Mouse (Mus musculus) intestine, embryonic 16.5 days (tissue): ENCODE data around the gene Gpam. TPM values are rescaled to one million over a fixed set of nuclear protein-coding genes. Genes with fewer than 3 reads are reported as not detected.
"Not testable (repeated sequence)": the region's sequence is repeated elsewhere in the genome, so short reads cannot be mapped to it uniquely, and the experiment has no call there.

Experiments
- ATAC-seq: fragments of 200-750 bp; cut with Nextera tagmentation; 2 replicates; pipeline ENCODE4 v1.8.0; 2017; ENCODE audit warnings: moderate TSS enrichment, moderate library complexity
- H3K27ac ChIP-seq: fragments of 300-500 bp; sonication (generic); 2 replicates; pipeline ENCODE4 v1.5.1; 2014; ENCODE audit warnings: mild to moderate bottlenecking, low read length
- H3K27me3 ChIP-seq: fragments of 300-500 bp; sonication (generic); replicated peaks from 2 replicates; pipeline ENCODE4 v1.6.1; 2014; ENCODE audit warnings: low read length, control low read depth, mixed read lengths; ENCODE audit not compliant: control insufficient read depth, insufficient read depth
- H3K36me3 ChIP-seq: fragments of 300-500 bp; sonication (generic); 2 replicates; pipeline ENCODE4 v1.6.1; 2014; ENCODE audit warnings: low read length, control low read depth; ENCODE audit not compliant: control insufficient read depth, insufficient read depth
- H3K4me1 ChIP-seq: fragments of 300-500 bp; sonication (generic); 2 replicates; pipeline ENCODE4 v1.6.1; 2014; ENCODE audit warnings: low read length, control low read depth, mixed read lengths; ENCODE audit not compliant: control insufficient read depth, insufficient read depth
- H3K4me2 ChIP-seq: fragments of 300-500 bp; sonication (generic); 2 replicates; pipeline ENCODE4 v1.6.1; 2014; ENCODE audit warnings: low read depth, low read length, control low read depth
- H3K4me3 ChIP-seq: fragments of 300-500 bp; sonication (generic); 2 replicates; pipeline ENCODE4 v1.5.1; 2014; ENCODE audit warnings: mild to moderate bottlenecking, low read length
- H3K9ac ChIP-seq: fragments of 300-500 bp; sonication (generic); 2 replicates; pipeline ENCODE4 v1.6.1; 2014; ENCODE audit warnings: low read depth, low read length
- H3K9me3 ChIP-seq: fragments of 300-500 bp; sonication (generic); 2 replicates; pipeline ENCODE4 v1.6.1; 2016; ENCODE audit warnings: low read length, control low read depth; ENCODE audit not compliant: control insufficient read depth
- WGBS: fragments of 180-500 bp; shearing (Covaris S2); extraction: QIAGEN DNeasy Blood & Tissue Kit; methylation state at CpG from one replicate; pipeline ENCODE4 v1.1.7; 2014; 5-methylcytosine and 5-hydroxymethylcytosine counted together
- polyA plus RNA-seq: library from polyadenylated mRNA; unstranded; fragments of >200 nt; fragmentation: Nextera tagmentation; extraction: Ambion mirVana; gene quantifications from 2 replicates; pipeline ENCODE4 v1.2.1, GENCODE M21; 2015

The Gpam gene
- polyA plus RNA-seq, 1 experiment from 2014 or later, result 21.5 TPM

- no peak overlapping the region for H3K27ac ChIP-seq
- no peak overlapping the region for H3K4me3 ChIP-seq
- no peak overlapping the region for H3K9ac ChIP-seq
- no peaks in the 10 kb centered on the region for H3K27me3 ChIP-seq
- no peaks in the 10 kb centered on the region for H3K9me3 ChIP-seq
- no peak overlapping the region for H3K4me2 ChIP-seq
- 80% methylated on average over 1 of the region's 1 CpGs for WGBS
- ATAC-seq, result no peak
- H3K4me1 ChIP-seq, result peaks cover 8% of the 10 kb centered on the region
- no peaks in the 10 kb centered on the region for H3K36me3 ChIP-seq
Measured at GRCm38 (mm10) chr19:55164162-55164561, 37.1 kb upstream of the Gpam start.

GRCm38 (mm10) chr19:55162271-55162670, 35.2 kb upstream of the Gpam start:
- whole genome bisulfite sequencing, result 67% methylated on average over 4 of the region's 4 CpGs
- no peak for ATAC-seq
- Histone ChIP-seq H3K4me1 (peaks cover 8% of the 10 kb centered on the region), H3K36me3 (no peaks in the 10 kb centered on the region), H3K4me3 (no peak overlapping the region), H3K9me3 (no peaks in the 10 kb centered on the region), H3K27ac (no peak overlapping the region), H3K4me2 (no peak overlapping the region), H3K9ac (no peak overlapping the region), H3K27me3 (no peaks in the 10 kb centered on the region)

GRCm38 (mm10) chr19:55159826-55160225, 32.8 kb upstream of the Gpam start:
- no peak overlapping the region for H3K9ac ChIP-seq
- H3K27ac ChIP-seq, result no peak overlapping the region
- no peak overlapping the region for H3K4me2 ChIP-seq
- H3K36me3 ChIP-seq, result no peaks in the 10 kb centered on the region
- no peak overlapping the region for H3K4me3 ChIP-seq
- no peak for ATAC-seq
- 48% methylated on average over 6 of the region's 6 CpGs for WGBS
- no peaks in the 10 kb centered on the region for H3K9me3 ChIP-seq
- H3K4me1 ChIP-seq, result peaks cover 8% of the 10 kb centered on the region
- H3K27me3 ChIP-seq, result no peaks in the 10 kb centered on the region

- H3K9ac ChIP-seq, result no peak overlapping the region
- no peak overlapping the region for H3K4me3 ChIP-seq
- H3K36me3 ChIP-seq, result no peaks in the 10 kb centered on the region
- WGBS, result 61% methylated on average over 8 of the region's 8 CpGs
- H3K4me1 ChIP-seq, result no peaks in the 10 kb centered on the region
- H3K4me2 ChIP-seq, result no peak overlapping the region
- H3K27ac ChIP-seq, result no peak overlapping the region
- ATAC-seq, result no peak
- H3K9me3 ChIP-seq, result no peaks in the 10 kb centered on the region
- H3K27me3 ChIP-seq, result no peaks in the 10 kb centered on the region
Measured at GRCm38 (mm10) chr19:55158606-55159005, 31.6 kb upstream of the Gpam start.

DNA sequence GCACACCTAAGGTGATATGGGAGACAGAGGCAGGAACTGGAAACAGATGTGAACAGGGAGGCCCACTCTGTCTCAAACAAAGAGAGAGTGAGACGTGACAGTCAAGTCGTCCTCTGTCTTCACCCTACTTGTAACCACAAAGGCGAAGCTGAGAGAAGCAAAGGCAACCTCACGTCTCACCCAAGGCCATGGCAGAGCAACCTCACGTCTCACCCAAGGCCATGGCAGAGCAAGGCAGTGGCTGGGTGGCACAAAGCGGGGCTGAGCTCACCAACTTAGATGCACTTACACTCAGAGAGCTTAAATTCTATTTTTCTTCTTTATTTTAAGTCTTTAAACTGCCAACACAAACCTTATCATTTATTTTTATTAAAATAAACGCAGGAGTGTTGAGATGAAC, 30.0 kb upstream of the Gpam start:
- H3K9ac ChIP-seq, result no peak overlapping the region
- no peaks in the 10 kb centered on the region for H3K9me3 ChIP-seq
- H3K4me1 ChIP-seq, result no peaks in the 10 kb centered on the region
- no peaks in the 10 kb centered on the region for H3K36me3 ChIP-seq
- H3K4me2 ChIP-seq, result no peak overlapping the region
- 88% methylated on average over 7 of the region's 7 CpGs for WGBS
- ATAC-seq, result no peak
- H3K4me3 ChIP-seq, result no peak overlapping the region
- H3K27ac ChIP-seq, result no peak overlapping the region
- no peaks in the 10 kb centered on the region for H3K27me3 ChIP-seq

- H3K4me3 ChIP-seq, result no peak overlapping the region
- 87% methylated on average over 6 of the region's 6 CpGs for WGBS
- no peaks in the 10 kb centered on the region for H3K9me3 ChIP-seq
- H3K9ac ChIP-seq, result no peak overlapping the region
- ATAC-seq, result no peak
- no peak overlapping the region for H3K27ac ChIP-seq
- peaks cover 8% of the 10 kb centered on the region; the same call in 1 of the 2 replicates for H3K4me1 ChIP-seq
- H3K36me3 ChIP-seq, result no peaks in the 10 kb centered on the region
- no peak overlapping the region for H3K4me2 ChIP-seq
- H3K27me3 ChIP-seq, result no peaks in the 10 kb centered on the region
Measured at GRCm38 (mm10) chr19:55152983-55153382, 25.9 kb upstream of the Gpam start.

DNA sequence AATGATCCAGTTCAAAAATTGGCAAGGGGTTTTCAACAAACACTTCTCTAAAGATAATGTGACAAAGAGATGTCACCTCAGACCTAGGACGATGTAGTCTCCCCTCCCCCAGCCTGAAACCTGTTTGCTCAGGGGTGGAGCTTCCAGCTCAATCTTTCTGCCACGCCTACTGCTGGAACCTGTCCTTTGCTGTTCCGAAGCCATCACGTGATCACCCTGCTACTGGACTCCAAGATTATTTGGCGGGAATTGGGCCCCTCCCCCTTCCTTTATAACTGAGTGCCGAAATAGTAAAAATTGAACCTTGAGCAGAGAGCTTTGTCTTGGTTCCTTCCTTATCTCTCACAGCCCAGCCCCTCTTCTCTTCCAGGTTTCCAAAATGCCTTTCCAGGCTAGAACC, 25.2 kb upstream of the Gpam start:
- H3K4me1 ChIP-seq, H3K27ac ChIP-seq, H3K4me2 ChIP-seq, H3K9ac ChIP-seq, H3K9me3 ChIP-seq, ATAC-seq, H3K4me3 ChIP-seq, H3K27me3 ChIP-seq, H3K36me3 ChIP-seq: not testable (repeated sequence)
- 59% methylated on average over 5 of the region's 6 CpGs for WGBS

- Histone ChIP-seq H3K9me3 (no peaks in the 10 kb centered on the region), H3K36me3 (no peaks in the 10 kb centered on the region), H3K4me2 (no peak overlapping the region), H3K4me1 (peaks cover 8% of the 10 kb centered on the region; the same call in 1 of the 2 replicates), H3K27me3 (no peaks in the 10 kb centered on the region), H3K27ac (no peak overlapping the region), H3K4me3 (no peak overlapping the region), H3K9ac (no peak overlapping the region)
- WGBS, result 73% methylated on average over 6 of the region's 6 CpGs
- ATAC-seq, result no peak
Measured at GRCm38 (mm10) chr19:55149646-55150045, 22.6 kb upstream of the Gpam start.

DNA sequence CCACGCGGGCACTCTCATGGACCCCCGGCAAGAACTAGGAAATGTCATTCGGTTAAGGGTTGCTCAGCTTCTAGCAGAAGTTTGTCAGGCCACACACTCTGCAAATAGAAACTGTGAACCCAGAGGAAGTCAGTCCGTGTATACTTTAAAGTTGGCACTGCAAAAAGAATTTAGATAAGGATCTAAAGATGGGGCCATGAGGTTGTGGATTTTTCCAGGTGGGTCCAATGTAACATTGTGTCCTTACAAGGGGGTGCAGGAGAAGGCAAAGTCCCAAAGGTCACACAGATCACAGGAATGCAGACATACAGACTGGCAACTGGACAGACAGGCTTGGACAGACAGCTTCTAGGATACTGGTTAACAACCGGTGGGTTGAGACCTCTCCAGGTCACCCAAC, 21.1 kb upstream of the Gpam start:
- ATAC-seq, result peak; percentile 45; the same call in 1 of the 2 replicates
- no peak overlapping the region for H3K9ac ChIP-seq
- H3K9me3 ChIP-seq, result no peaks in the 10 kb centered on the region
- no peak overlapping the region for H3K4me3 ChIP-seq
- H3K4me2 ChIP-seq, result no peak overlapping the region
- no peaks in the 10 kb centered on the region for H3K27me3 ChIP-seq
- WGBS, result 64% methylated on average over 6 of the region's 6 CpGs
- H3K27ac ChIP-seq, result no peak overlapping the region
- peaks cover 8% of the 10 kb centered on the region; the same call in 1 of the 2 replicates for H3K4me1 ChIP-seq
- no peaks in the 10 kb centered on the region for H3K36me3 ChIP-seq

DNA sequence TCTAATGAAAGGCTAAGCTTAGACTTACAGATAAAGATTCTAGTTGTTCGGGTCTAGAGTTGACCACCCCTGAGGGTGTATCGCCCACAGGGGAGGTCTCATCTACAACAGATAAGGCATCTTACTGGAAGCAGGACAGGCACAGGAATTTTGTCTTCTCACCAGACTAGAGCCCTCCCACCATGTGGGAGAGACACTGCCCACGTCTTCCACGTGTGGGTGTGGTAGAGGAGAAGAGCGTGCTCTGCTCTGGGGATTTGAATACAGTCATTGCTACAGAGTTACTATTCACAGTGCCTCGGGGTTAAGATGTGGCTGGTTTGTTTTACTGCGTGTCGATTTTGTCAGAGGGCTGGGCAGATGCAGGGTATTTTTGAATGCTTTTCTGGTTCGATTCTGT, 20.5 kb upstream of the Gpam start:
- Histone ChIP-seq H3K36me3 (no peaks in the 10 kb centered on the region), H3K9me3 (no peaks in the 10 kb centered on the region), H3K4me1 (peaks cover 8% of the 10 kb centered on the region; the same call in 1 of the 2 replicates), H3K27ac (no peak overlapping the region), H3K9ac (no peak overlapping the region), H3K4me3 (no peak overlapping the region), H3K4me2 (no peak overlapping the region), H3K27me3 (no peaks in the 10 kb centered on the region)
- ATAC-seq, result no peak
- WGBS, result 60% methylated on average over 9 of the region's 9 CpGs
